Comparison of ENCODE assay signal across 9 mouse cellular contexts in genomic region chr4:147918459-147919121, GRCm38 (mm10). TPM values are rescaled to one million over a fixed set of nuclear protein-coding genes. Genes with fewer than 3 reads are reported as not detected.
DNase-seq lines count a peak whose midpoint lies in the region; ATAC-seq lines count a peak whose summit lies in the region.
"Had no signal": no experiment of that assay in that cellular context is flagged by ENCODE, and none has a peak within 500 bp of the region (broad histone marks: within the 10 kb centered on the region; RNA-seq: fewer than 3 reads in every experiment).

No protein-coding gene starts in this region.

- H3K36me3 ChIP-seq in hindbrain, embryonic 11.5 days (ENCODE audit: control insufficient read depth, insufficient read depth, low read length): no peaks in the 10 kb centered on the region
- H3K36me3 ChIP-seq in hindbrain, embryonic 16.5 days (ENCODE audit: control insufficient read depth, insufficient read depth, low read length): 0 out of 2 replicates have a peak, but pooled peaks cover 2% of the 10 kb centered on the region
- H3K36me3 ChIP-seq in midbrain, embryonic 13.5 days: 0 out of 2 replicates have a peak, but pooled peaks cover under 1% of the 10 kb centered on the region

- 61% methylated on average over 7 of the region's 7 CpGs for WGBS in hindbrain, embryonic 11.5 days
- WGBS in hindbrain, embryonic 16.5 days: 58% methylated on average over 7 of the region's 7 CpGs
- WGBS in midbrain, embryonic 13.5 days: 60% methylated on average over 7 of the region's 7 CpGs

- no peaks in the 10 kb centered on the region for H3K9me3 ChIP-seq in hindbrain, embryonic 11.5 days (ENCODE audit: control insufficient read depth, low read length)
- H3K9me3 ChIP-seq in hindbrain, embryonic 16.5 days (ENCODE audit: control insufficient read depth, low read length): no peaks in the 10 kb centered on the region
- H3K9me3 ChIP-seq in midbrain, embryonic 13.5 days: no peaks in the 10 kb centered on the region

- H3K4me3 ChIP-seq in hindbrain, embryonic 11.5 days (ENCODE audit: low read depth, low read length): no peak overlapping the region
- no peak overlapping the region for H3K4me3 ChIP-seq in hindbrain, embryonic 16.5 days (ENCODE audit: low read length)
- H3K4me3 ChIP-seq in midbrain, embryonic 13.5 days (replicated peaks): no peak overlapping the region

- no peaks in the 10 kb centered on the region for H3K27me3 ChIP-seq in hindbrain, embryonic 11.5 days (ENCODE audit: control insufficient read depth, insufficient read depth, low read length)
- no peaks in the 10 kb centered on the region for H3K27me3 ChIP-seq in hindbrain, embryonic 16.5 days (replicated peaks; ENCODE audit: control insufficient read depth, insufficient read depth, low read length)
- no peaks in the 10 kb centered on the region for H3K27me3 ChIP-seq in midbrain, embryonic 13.5 days

- ATAC-seq in hindbrain, embryonic 11.5 days (ENCODE audit: low FRiP score): peak; percentile 28
- ATAC-seq in hindbrain, embryonic 16.5 days: no peak
- ATAC-seq in granulocyte monocyte progenitor cell, adult 5-6 weeks (replicated peaks; ENCODE audit: poor library complexity, severe bottlenecking): peak; percentile 74
- ATAC-seq in midbrain, embryonic 13.5 days: peak; percentile 22; the same call in 1 of the 2 replicates

- peak; percentile 55 for DNase-seq in hindbrain, embryonic 11.5 days (ENCODE audit: low spot score)
- DNase-seq in CD4-positive, CD25-positive, alpha-beta regulatory T cell, adult 2 months (ENCODE audit: low read depth, low spot score): peak; percentile 55
- DNase-seq in NIH3T3 (ENCODE audit: low read depth): peak; percentile 77
- peak; percentile 65 to 81 for DNase-seq in kidney, postnatal 36 days
- DNase-seq in frontal cortex, postnatal 14 days (ENCODE audit: low spot score in 2 of 2): no peak

- H3K4me1 ChIP-seq in hindbrain, embryonic 11.5 days (replicated peaks; ENCODE audit: control insufficient read depth, insufficient read depth, low read length): no peaks in the 10 kb centered on the region
- H3K4me1 ChIP-seq in hindbrain, embryonic 16.5 days (ENCODE audit: control insufficient read depth, insufficient read depth, low read depth, low read length): no peaks in the 10 kb centered on the region
- peaks cover 8% of the 10 kb centered on the region for H3K4me1 ChIP-seq in midbrain, embryonic 13.5 days (replicated peaks)

- H3K27ac ChIP-seq in hindbrain, embryonic 11.5 days (ENCODE audit: low read depth, low read length): no peak overlapping the region
- H3K27ac ChIP-seq in hindbrain, embryonic 16.5 days (ENCODE audit: low read depth, low read length): no peak overlapping the region
- no peak overlapping the region for H3K27ac ChIP-seq in midbrain, embryonic 13.5 days
- H3K27ac ChIP-seq: macrophage had no signal

- no peak overlapping the region for H3K4me2 ChIP-seq in hindbrain, embryonic 11.5 days (replicated peaks; ENCODE audit: low read depth, low read length)
- no peak overlapping the region for H3K4me2 ChIP-seq in hindbrain, embryonic 16.5 days (ENCODE audit: low read length)
- no peak overlapping the region for H3K4me2 ChIP-seq in midbrain, embryonic 13.5 days (replicated peaks)

- no peak overlapping the region for H3K9ac ChIP-seq in hindbrain, embryonic 11.5 days (ENCODE audit: low read depth, low read length)
- H3K9ac ChIP-seq in hindbrain, embryonic 16.5 days (ENCODE audit: low read depth, low read length): no peak overlapping the region
- H3K9ac ChIP-seq in midbrain, embryonic 13.5 days (replicated peaks): no peak overlapping the region

RNA-seq across cellular contexts. Expression of gene Mfn2, which starts 14.1 kb away (rescaled TPM):
- polyA plus RNA-seq in hindbrain, embryonic 11.5 days (2014; fragmentation: Nextera tagmentation; extraction: Ambion mirVana): 33.2 and 39.0 TPM in 2 replicates
- polyA plus RNA-seq in hindbrain, embryonic 16.5 days (2015; fragmentation: Nextera tagmentation; extraction: Ambion mirVana): 107 and 115 TPM in 2 replicates
- 34.4 and 38.9 TPM in 2 replicates for total RNA-seq in granulocyte monocyte progenitor cell, adult 5-6 weeks (2014; fragmentation: Nextera tagmentation)
- total RNA-seq in granulocyte monocyte progenitor cell, adult 5-6 weeks (2017): 30.2 and 32.6 TPM in 2 replicates
- polyA plus RNA-seq in midbrain, embryonic 13.5 days (2015; fragmentation: Nextera tagmentation; extraction: Ambion mirVana): 77.3 and 78.6 TPM in 2 replicates

RNA-seq across cellular contexts. Expression of gene Plod1, which starts 18.0 kb away (rescaled TPM):
- polyA plus RNA-seq in hindbrain, embryonic 11.5 days (2014; fragmentation: Nextera tagmentation; extraction: Ambion mirVana): 28.2 and 28.7 TPM in 2 replicates
- 28.4 and 34.8 TPM in 2 replicates for polyA plus RNA-seq in hindbrain, embryonic 16.5 days (2015; fragmentation: Nextera tagmentation; extraction: Ambion mirVana)
- total RNA-seq in granulocyte monocyte progenitor cell, adult 5-6 weeks (2014; fragmentation: Nextera tagmentation): 6.7 and 7.0 TPM in 2 replicates
- total RNA-seq in granulocyte monocyte progenitor cell, adult 5-6 weeks (2017): 9.0 and 9.1 TPM in 2 replicates
- polyA plus RNA-seq in midbrain, embryonic 13.5 days (2015; fragmentation: Nextera tagmentation; extraction: Ambion mirVana): 18.7 and 20.4 TPM in 2 replicates

RNA-seq across cellular contexts. Expression of gene 2510039O18Rik, which starts 22.1 kb away (rescaled TPM):
- polyA plus RNA-seq in hindbrain, embryonic 11.5 days (2014; fragmentation: Nextera tagmentation; extraction: Ambion mirVana): 13.6 and 16.7 TPM in 2 replicates
- 8.0 and 10.6 TPM in 2 replicates for polyA plus RNA-seq in hindbrain, embryonic 16.5 days (2015; fragmentation: Nextera tagmentation; extraction: Ambion mirVana)
- total RNA-seq in granulocyte monocyte progenitor cell, adult 5-6 weeks (2014; fragmentation: Nextera tagmentation): 28.6 and 32.6 TPM in 2 replicates
- 33.6 and 45.4 TPM in 2 replicates for total RNA-seq in granulocyte monocyte progenitor cell, adult 5-6 weeks (2017)
- polyA plus RNA-seq in midbrain, embryonic 13.5 days (2015; fragmentation: Nextera tagmentation; extraction: Ambion mirVana): 10.2 and 13.6 TPM in 2 replicates

RNA-seq across cellular contexts. Expression of gene Fv1, which starts 49.8 kb away (rescaled TPM):
- 11.8 and 15.3 TPM in 2 replicates for polyA plus RNA-seq in hindbrain, embryonic 11.5 days (2014; fragmentation: Nextera tagmentation; extraction: Ambion mirVana)
- 8.4 and 11.5 TPM in 2 replicates for polyA plus RNA-seq in hindbrain, embryonic 16.5 days (2015; fragmentation: Nextera tagmentation; extraction: Ambion mirVana)
- 7.1 TPM in 1 of 2 replicates, not detected in the other for total RNA-seq in granulocyte monocyte progenitor cell, adult 5-6 weeks (2014; fragmentation: Nextera tagmentation)
- 13.5 and 16.2 TPM in 2 replicates for total RNA-seq in granulocyte monocyte progenitor cell, adult 5-6 weeks (2017)
- polyA plus RNA-seq in midbrain, embryonic 13.5 days (2015; fragmentation: Nextera tagmentation; extraction: Ambion mirVana): 11.6 and 12.1 TPM in 2 replicates

RNA-seq across cellular contexts. Expression of gene Miip, which starts 50.0 kb away (rescaled TPM):
- 32.9 and 36.7 TPM in 2 replicates for polyA plus RNA-seq in hindbrain, embryonic 11.5 days (2014; fragmentation: Nextera tagmentation; extraction: Ambion mirVana)
- polyA plus RNA-seq in hindbrain, embryonic 16.5 days (2015; fragmentation: Nextera tagmentation; extraction: Ambion mirVana): 37.6 and 38.7 TPM in 2 replicates
- total RNA-seq in granulocyte monocyte progenitor cell, adult 5-6 weeks (2014; fragmentation: Nextera tagmentation): 45.9 and 58.8 TPM in 2 replicates
- total RNA-seq in granulocyte monocyte progenitor cell, adult 5-6 weeks (2017): 33.8 and 36.0 TPM in 2 replicates
- 47.4 and 50.3 TPM in 2 replicates for polyA plus RNA-seq in midbrain, embryonic 13.5 days (2015; fragmentation: Nextera tagmentation; extraction: Ambion mirVana)

Comparison
In these comparisons a context has a peak if more than half of its experiments do, and no peak if none do; other contexts are left out.
1. DNase-seq: peak in hindbrain, embryonic 11.5 days (single experiment), CD4-positive, CD25-positive, alpha-beta regulatory T cell, adult 2 months (single experiment), NIH3T3 (single experiment) and kidney, postnatal 36 days (2 of 2); none in frontal cortex, postnatal 14 days (0 of 2).